Mouse (Mus musculus) frontal cortex, postnatal 36 days (tissue): ENCODE data around the gene Sh3gl3.
A peak's percentile ranks its signal among the peaks of the same experiment; 100 is the strongest.

Experiments used
- DNase-seq, 2 experiments: peaks; one replicate each; pipeline ENCODE4 v3.0.0; 2022; ENCODE audit warnings: low spot score in 2 of 2

The Sh3gl3 gene

GRCm38 (mm10) chr7:82293441-82293840, 119.8 kb downstream of the Sh3gl3 start:
- DNase-seq, result no peak

- DNase-seq, result no peak
Measured at GRCm38 (mm10) chr7:82294083-82294482, 120.4 kb downstream of the Sh3gl3 start.

- no peak for DNase-seq
Measured at GRCm38 (mm10) chr7:82294611-82295010, 121.0 kb downstream of the Sh3gl3 start.

- DNase-seq, result no peak
Measured at GRCm38 (mm10) chr7:82308398-82308797, 134.8 kb downstream of the Sh3gl3 start.

GRCm38 (mm10) chr7:82318515-82318914, 144.9 kb downstream of the Sh3gl3 start:
- no peak for DNase-seq

- no peak for DNase-seq
Measured at GRCm38 (mm10) chr7:82326616-82327015, 153.0 kb downstream of the Sh3gl3 start.

- DNase-seq, result no peak
Measured at GRCm38 (mm10) chr7:82327201-82327600, 153.6 kb downstream of the Sh3gl3 start.

GRCm38 (mm10) chr7:82327881-82328280, 154.2 kb downstream of the Sh3gl3 start:
- DNase-seq, result no peak

- no peak for DNase-seq
Measured at GRCm38 (mm10) chr7:82329831-82330230, 156.2 kb downstream of the Sh3gl3 start.

- DNase-seq, result no peak
Measured at GRCm38 (mm10) chr7:82330860-82331259, 157.2 kb downstream of the Sh3gl3 start.

GRCm38 (mm10) chr7:82334000-82334399, 160.4 kb downstream of the Sh3gl3 start:
- DNase-seq, result no peak

GRCm38 (mm10) chr7:82335211-82336121, 161.8 kb downstream of the Sh3gl3 start, which contains the start of gene Adamtsl3:
Gene Adamtsl3 (plus strand): TSS chr7:82335694.
- DNase-seq, result no peak

GRCm38 (mm10) chr7:82336132-82336531, 162.5 kb downstream of the Sh3gl3 start:
- peak; percentile 9 to 10 for DNase-seq

GRCm38 (mm10) chr7:82338121-82338520, 164.5 kb downstream of the Sh3gl3 start:
- no peak for DNase-seq

- DNase-seq, result no peak
Measured at GRCm38 (mm10) chr7:82338532-82338931, 164.9 kb downstream of the Sh3gl3 start.

GRCm38 (mm10) chr7:82339214-82339613, 165.6 kb downstream of the Sh3gl3 start:
- no peak for DNase-seq

- no peak for DNase-seq
Measured at GRCm38 (mm10) chr7:82341476-82341875, 167.8 kb downstream of the Sh3gl3 start.

GRCm38 (mm10) chr7:82346706-82347105, 173.1 kb downstream of the Sh3gl3 start:
- no peak for DNase-seq

GRCm38 (mm10) chr7:82349796-82350195, 176.2 kb downstream of the Sh3gl3 start:
- DNase-seq, result no peak

- no peak for DNase-seq
Measured at GRCm38 (mm10) chr7:82350421-82350820, 176.8 kb downstream of the Sh3gl3 start.
